Mouse (Mus musculus) megakaryocyte, embryonic 14.5 days (primary cell): ENCODE measurements around the gene Dad1.

Experiments
- FLI1 ChIP-seq: IDR thresholded peaks from 2 replicates; pipeline ENCODE4 v1.6.1; 2012; ENCODE audit warnings: low read length, inconsistent platforms, mixed read lengths
- GATA1 ChIP-seq: IDR thresholded peaks from 3 replicates; pipeline ENCODE4 v1.6.1; 2012; ENCODE audit warnings: mixed read lengths, low read length, inconsistent platforms, borderline replicate concordance

DNA sequence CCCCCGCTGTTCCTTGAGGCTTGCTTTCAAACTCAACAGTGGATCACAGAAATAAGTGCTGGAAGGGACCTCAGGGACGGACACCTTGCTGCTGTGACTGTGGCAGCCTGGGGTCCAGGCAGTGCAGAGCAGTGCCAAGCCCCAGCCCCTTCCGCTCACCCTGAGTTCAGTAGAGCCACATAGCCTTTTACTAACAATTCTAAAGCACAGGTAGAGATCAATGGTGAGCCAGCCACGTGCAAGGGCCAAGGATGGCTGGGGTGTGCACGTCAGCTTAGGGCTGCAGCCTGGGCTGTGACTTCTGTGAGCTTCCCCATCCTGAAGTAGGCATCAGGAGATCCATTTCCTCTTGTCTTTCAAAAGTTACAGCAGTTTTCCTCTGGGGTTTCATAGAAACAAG lies 42.1 kb downstream of the Dad1 start:
- TF ChIP-seq GATA1, result no peak
- no peak for TF ChIP-seq FLI1
